Mouse (Mus musculus): ENCODE measurements around the gene Krtap4-2. TPM values are rescaled to one million over a fixed set of nuclear protein-coding genes. Genes with fewer than 3 reads are reported as not detected.
"Not testable (repeated sequence)": the region's sequence is repeated elsewhere in the genome, so short reads cannot be mapped to it uniquely, and the experiment has no call there.

The Krtap4-2 gene
- polyA plus RNA-seq, 1 experiment = not detected

GRCm38 (mm10) chr11:99597742-99598141, 37.1 kb downstream of the Krtap4-2 start, which contains the start of gene Krtap9-3:
TSS of gene Krtap9-3 (minus strand) at chr11:99598105.
- not testable (repeated sequence) for DNase-seq (ENCODE audit: low read depth, low spot score)
- 74% methylated on average over 6 of the region's 6 CpGs for WGBS

DNA sequence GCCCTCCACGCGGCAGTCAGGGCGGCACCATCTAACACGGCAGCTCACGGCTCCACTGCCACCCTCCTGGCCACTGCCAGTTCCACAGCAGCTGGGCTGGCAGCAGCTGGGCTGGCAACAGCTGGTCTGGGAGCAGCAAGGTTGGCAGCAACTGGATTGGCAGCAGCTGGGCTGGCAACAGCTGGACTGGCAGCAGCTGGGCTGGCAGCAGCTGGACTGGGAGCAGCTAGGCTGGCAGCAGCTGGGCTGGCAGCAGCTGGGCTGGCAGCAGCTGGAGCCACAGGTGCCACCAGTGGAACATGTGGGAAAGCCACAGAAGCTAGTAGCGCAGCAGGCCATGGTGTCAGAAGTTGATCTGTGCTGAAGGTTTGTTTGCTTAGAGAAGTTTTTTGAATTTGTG, 43.9 kb downstream of the Krtap4-2 start, which contains the start of gene Krtap1-3:
Krtap1-3 (minus strand) TSS at position 359 of the 400 bp plus-strand sequence.
- WGBS = 68% methylated on average over 6 of the region's 6 CpGs

GRCm38 (mm10) chr11:99585096-99585495, 49.8 kb downstream of the Krtap4-2 start:
- WGBS = 78% methylated on average over 7 of the region's 7 CpGs

More for the DNA sequence above, 43.9 kb downstream of the Krtap4-2 start, which contains the start of gene Krtap1-3:
- DNase-seq (ENCODE audit: low read depth, low spot score) = no peak

More at GRCm38 (mm10) chr11:99585096-99585495, 49.8 kb downstream of the Krtap4-2 start:
- no peak for DNase-seq (ENCODE audit: low read depth, low spot score)

Other genes starting within 250 kb of the Krtap4-2 start
- gene Krt10, start 245.7 kb downstream of the Krtap4-2 start, polyA plus RNA-seq (2012; rRNA removed) = 0.84 and 1.1 TPM in 2 replicates
- 3.9 and 4.5 TPM in 2 replicates for gene Krt12, start 212.8 kb downstream of the Krtap4-2 start, polyA plus RNA-seq (2012; rRNA removed)
- gene Krt20, start 196.9 kb downstream of the Krtap4-2 start, polyA plus RNA-seq (2012; rRNA removed) = 409 and 926 TPM in 2 replicates
- 1.0 and 2.8 TPM in 2 replicates for gene Krt23, start 141.9 kb downstream of the Krtap4-2 start, polyA plus RNA-seq (2012; rRNA removed)
- gene Krt39, start 113.7 kb downstream of the Krtap4-2 start, polyA plus RNA-seq (2012; rRNA removed) = not detected in 2 replicates
- gene Krt40, start 91.9 kb downstream of the Krtap4-2 start, polyA plus RNA-seq (2012; rRNA removed) = not detected in 2 replicates
- gene Krtap3-3, start 84.2 kb downstream of the Krtap4-2 start, polyA plus RNA-seq (2012; rRNA removed) = not detected in 2 replicates
- not detected in 2 replicates for gene Krtap3-2, start 78.2 kb downstream of the Krtap4-2 start, polyA plus RNA-seq (2012; rRNA removed)
- gene Gm11939, start 75.6 kb downstream of the Krtap4-2 start, polyA plus RNA-seq (2012; rRNA removed) = not detected in 2 replicates
- 0.30 and 0.55 TPM in 2 replicates for gene Krtap3-1, start 68.5 kb downstream of the Krtap4-2 start, polyA plus RNA-seq (2012; rRNA removed)
- gene Krtap1-5, start 54.1 kb downstream of the Krtap4-2 start, polyA plus RNA-seq (2012; rRNA removed) = not detected in 2 replicates
- gene Krtap1-4, start 51.4 kb downstream of the Krtap4-2 start, polyA plus RNA-seq (2012; rRNA removed) = not detected in 2 replicates
- gene Krtap1-3, start 43.7 kb downstream of the Krtap4-2 start, polyA plus RNA-seq (2012; rRNA removed) = not detected in 2 replicates
- gene Krtap9-3, start 37.0 kb downstream of the Krtap4-2 start, polyA plus RNA-seq (2012; rRNA removed) = not detected in 2 replicates
- gene Gm11938, start 31.8 kb downstream of the Krtap4-2 start, polyA plus RNA-seq (2012; rRNA removed) = 0.21 TPM in 1 of 2 replicates, not detected in the other
- not detected in 2 replicates for gene Gm11937, start 24.9 kb downstream of the Krtap4-2 start, polyA plus RNA-seq (2012; rRNA removed)
- gene Krtap2-4, start 20.2 kb downstream of the Krtap4-2 start, polyA plus RNA-seq (2012; rRNA removed) = 0.22 TPM in 1 of 2 replicates, not detected in the other
- 0.26 TPM in 1 of 2 replicates, not detected in the other for gene Gm11562, start 14.6 kb downstream of the Krtap4-2 start, polyA plus RNA-seq (2012; rRNA removed)
- gene Krtap4-1, start 6.8 kb downstream of the Krtap4-2 start, polyA plus RNA-seq (2012; rRNA removed) = not detected in 2 replicates
- not detected in 2 replicates for gene Krtap4-7, start 9.0 kb upstream of the Krtap4-2 start, polyA plus RNA-seq (2012; rRNA removed)
- not detected in 2 replicates for gene Gm11555, start 15.2 kb upstream of the Krtap4-2 start, polyA plus RNA-seq (2012; rRNA removed)
- gene Gm11563, start 23.9 kb upstream of the Krtap4-2 start, polyA plus RNA-seq (2012; rRNA removed) = not detected in 2 replicates
- not detected in 2 replicates for gene Krtap4-6, start 30.9 kb upstream of the Krtap4-2 start, polyA plus RNA-seq (2012; rRNA removed)
- not detected in 2 replicates for gene Gm14190, start 55.7 kb upstream of the Krtap4-2 start, polyA plus RNA-seq (2012; rRNA removed)
- gene Gm14180, start 99.2 kb upstream of the Krtap4-2 start, polyA plus RNA-seq (2012; rRNA removed) = not detected in 2 replicates
- not detected in 2 replicates for gene Gm11595, start 137.8 kb upstream of the Krtap4-2 start, polyA plus RNA-seq (2012; rRNA removed)
- not detected in 2 replicates for gene Krtap4-8, start 145.6 kb upstream of the Krtap4-2 start, polyA plus RNA-seq (2012; rRNA removed)
- gene Krtap4-9, start 150.1 kb upstream of the Krtap4-2 start, polyA plus RNA-seq (2012; rRNA removed) = not detected in 2 replicates
- not detected in 2 replicates for gene Gm11596, start 158.4 kb upstream of the Krtap4-2 start, polyA plus RNA-seq (2012; rRNA removed)
- gene Gm11569, start 163.8 kb upstream of the Krtap4-2 start, polyA plus RNA-seq (2012; rRNA removed) = not detected in 2 replicates
- not detected in 2 replicates for gene Gm11554, start 169.4 kb upstream of the Krtap4-2 start, polyA plus RNA-seq (2012; rRNA removed)
- gene Krtap4-13, start 174.8 kb upstream of the Krtap4-2 start, polyA plus RNA-seq (2012; rRNA removed) = not detected in 2 replicates
- not detected in 2 replicates for gene Gm11564, start 180.6 kb upstream of the Krtap4-2 start, polyA plus RNA-seq (2012; rRNA removed)
- gene 2300003K06Rik, start 203.0 kb upstream of the Krtap4-2 start, polyA plus RNA-seq (2012; rRNA removed) = not detected in 2 replicates
- 0.11 and 0.33 TPM in 2 replicates for gene Krtap4-16, start 216.5 kb upstream of the Krtap4-2 start, polyA plus RNA-seq (2012; rRNA removed)
- not detected in 2 replicates for gene Gm11568, start 222.8 kb upstream of the Krtap4-2 start, polyA plus RNA-seq (2012; rRNA removed)
- not detected in 2 replicates for gene Gm11559, start 229.4 kb upstream of the Krtap4-2 start, polyA plus RNA-seq (2012; rRNA removed)
- not detected in 2 replicates for gene Krtap9-1, start 238.3 kb upstream of the Krtap4-2 start, polyA plus RNA-seq (2012; rRNA removed)
- gene Gm11567, start 244.1 kb upstream of the Krtap4-2 start, polyA plus RNA-seq (2012; rRNA removed) = not detected in 2 replicates

All from large intestine, adult 2 months (tissue).